Mouse (Mus musculus): Measurements from ENCODE around the gene Dlx3. TPM values are rescaled to one million over a fixed set of nuclear protein-coding genes. Genes with fewer than 3 reads are reported as not detected.
A peak's percentile ranks its signal among the peaks of the same experiment; 100 is the strongest.

Gene Dlx3
- polyA plus RNA-seq (2016; fragmentation: Nextera tagmentation; extraction: Ambion mirVana) = 20.2 and 21.8 TPM in 2 replicates

DNA sequence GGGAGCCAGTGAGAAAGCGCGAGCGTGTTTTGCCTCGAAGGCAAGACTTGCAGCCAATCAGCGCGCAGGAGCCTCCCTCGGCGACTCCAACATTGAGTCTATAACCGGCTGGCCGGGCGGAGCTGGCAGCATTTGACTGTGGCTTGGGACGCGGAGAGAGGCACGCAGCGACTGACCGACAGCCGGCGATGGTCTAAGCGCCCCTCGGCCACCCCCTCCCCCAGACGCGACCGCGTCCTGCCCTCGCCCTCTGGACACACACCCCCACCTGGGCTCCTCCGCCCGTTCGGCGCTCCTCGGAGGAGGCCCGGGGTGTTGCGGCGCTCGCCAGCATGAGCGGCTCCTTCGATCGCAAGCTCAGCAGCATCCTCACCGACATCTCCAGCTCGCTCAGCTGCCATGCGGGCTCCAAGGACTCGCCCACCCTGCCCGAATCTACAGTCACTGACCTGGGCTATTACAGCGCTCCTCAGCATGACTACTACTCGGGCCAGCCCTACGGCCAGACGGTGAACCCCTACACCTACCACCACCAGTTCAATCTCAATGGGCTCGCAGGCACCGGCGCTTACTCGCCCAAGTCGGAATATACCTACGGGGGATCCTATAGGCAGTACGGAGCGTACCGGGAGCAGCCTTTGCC lies at the start of gene Dlx3:
Gene Dlx3, plus strand, starts transcription at position 130 of the 643 bp plus-strand sequence.
- Histone ChIP-seq H3K9ac (peak within 1 kb of the TSS; percentile 73), H3K9me3 (no peaks in the 10 kb centered on the region), H3K4me1 (peaks cover 17% of the 10 kb centered on the region), H3K4me2 (replicated peaks) (peak within 1 kb of the TSS; percentile 73), H3K27me3 (peaks cover 71% of the 10 kb centered on the region), H3K27ac (peak within 1 kb of the TSS; percentile 41; the same call in 1 of the 2 replicates), H3K4me3 (peak within 1 kb of the TSS; percentile 53), H3K36me3 (no peaks in the 10 kb centered on the region; the same call in 1 of the 2 replicates)
- ATAC-seq (ENCODE audit: insufficient number of reproducible peaks, insufficient read depth, low FRiP score, low TSS enrichment) = peak; percentile 30; the same call in 1 of the 2 replicates
- WGBS = under 1% methylated on average over 55 of the region's 55 CpGs

DNA sequence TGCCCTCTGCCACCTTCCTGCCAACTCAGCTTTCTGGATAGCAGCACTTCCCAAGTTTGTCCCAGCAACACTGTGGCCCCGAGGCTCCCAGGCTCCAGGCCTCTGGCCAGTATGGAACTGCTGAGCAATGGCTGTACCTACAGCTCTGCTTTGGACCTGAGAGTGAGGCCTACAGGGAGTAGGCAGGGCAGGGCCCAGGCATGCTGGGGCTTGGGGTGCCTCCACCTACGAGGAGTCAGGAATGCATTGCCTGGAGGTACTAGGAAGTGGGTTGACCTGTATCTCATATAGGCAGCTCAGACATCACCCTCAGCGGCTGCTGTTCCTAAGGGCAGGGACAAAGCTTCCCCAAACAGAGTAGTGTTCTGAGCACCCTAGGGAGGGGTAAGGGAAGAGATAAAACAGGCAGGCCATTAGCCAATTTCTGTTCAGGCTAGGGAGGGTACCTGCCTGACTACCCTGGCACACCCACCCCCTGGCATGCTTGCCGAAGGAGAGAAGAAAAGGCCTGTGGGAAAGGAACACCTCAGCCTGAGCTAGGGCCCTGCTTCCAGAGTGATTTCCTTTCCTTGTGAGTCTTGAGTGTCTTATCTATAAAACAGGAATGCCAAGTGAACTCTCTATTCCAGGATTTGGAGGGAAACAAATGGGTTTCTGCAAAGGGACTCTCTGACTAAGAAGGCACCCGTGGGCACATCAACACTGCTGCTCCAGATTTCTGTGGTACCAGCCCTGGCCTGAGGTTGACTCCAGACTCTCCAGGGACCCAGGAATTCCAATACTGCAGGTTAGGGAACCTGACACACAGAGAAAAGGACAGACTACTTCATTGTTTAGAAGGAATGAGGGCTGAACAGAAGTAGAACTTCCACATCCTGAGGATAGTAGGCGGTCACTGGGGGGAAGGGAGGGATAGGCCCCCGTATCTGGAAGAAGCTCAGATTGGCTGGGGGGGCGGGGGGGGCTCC lies 49.5 kb upstream of the Dlx3 start:
- H3K27ac ChIP-seq = no peak overlapping the region; the same call in 1 of the 2 replicates
- H3K4me2 ChIP-seq (replicated peaks) = no peak overlapping the region
- no peak overlapping the region for H3K9ac ChIP-seq
- peaks cover 10% of the 10 kb centered on the region for H3K4me1 ChIP-seq
- no peaks in the 10 kb centered on the region for H3K36me3 ChIP-seq
- H3K9me3 ChIP-seq = no peaks in the 10 kb centered on the region
- H3K4me3 ChIP-seq = no peak overlapping the region
- peaks cover 14% of the 10 kb centered on the region for H3K27me3 ChIP-seq
- no peak for ATAC-seq (ENCODE audit: insufficient number of reproducible peaks, insufficient read depth, low FRiP score, low TSS enrichment)
- WGBS = 57% methylated on average over 8 of the region's 8 CpGs

DNA sequence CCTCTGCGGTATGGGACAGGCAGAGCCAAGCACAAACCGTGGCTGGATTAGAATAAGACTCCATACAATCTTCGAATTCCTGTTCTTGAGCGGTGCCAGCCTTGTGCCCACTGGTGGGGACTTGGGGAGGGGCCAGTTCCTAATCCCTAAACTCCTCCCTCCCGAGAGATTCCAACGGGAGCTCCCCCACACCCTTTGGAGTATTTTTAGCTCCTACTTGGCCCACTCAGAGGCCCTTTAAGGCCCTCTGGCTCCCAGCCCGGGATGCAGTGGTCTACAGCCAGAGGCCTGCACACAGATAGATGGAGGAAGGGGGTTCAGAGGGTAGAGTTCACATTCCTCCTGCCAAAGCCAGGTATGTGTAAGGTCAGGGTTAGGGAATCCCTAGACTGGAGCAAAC lies 48.7 kb upstream of the Dlx3 start:
- WGBS = 57% methylated on average over 7 of the region's 7 CpGs
- ATAC-seq (ENCODE audit: insufficient number of reproducible peaks, insufficient read depth, low FRiP score, low TSS enrichment) = no peak
- H3K36me3 ChIP-seq = no peaks in the 10 kb centered on the region
- H3K9me3 ChIP-seq = no peaks in the 10 kb centered on the region
- no peak overlapping the region for H3K9ac ChIP-seq
- H3K4me1 ChIP-seq = peaks cover 19% of the 10 kb centered on the region
- no peak overlapping the region for H3K4me3 ChIP-seq
- no peak overlapping the region for H3K27ac ChIP-seq
- H3K27me3 ChIP-seq = peaks cover 23% of the 10 kb centered on the region
- no peak overlapping the region for H3K4me2 ChIP-seq (replicated peaks)

DNA sequence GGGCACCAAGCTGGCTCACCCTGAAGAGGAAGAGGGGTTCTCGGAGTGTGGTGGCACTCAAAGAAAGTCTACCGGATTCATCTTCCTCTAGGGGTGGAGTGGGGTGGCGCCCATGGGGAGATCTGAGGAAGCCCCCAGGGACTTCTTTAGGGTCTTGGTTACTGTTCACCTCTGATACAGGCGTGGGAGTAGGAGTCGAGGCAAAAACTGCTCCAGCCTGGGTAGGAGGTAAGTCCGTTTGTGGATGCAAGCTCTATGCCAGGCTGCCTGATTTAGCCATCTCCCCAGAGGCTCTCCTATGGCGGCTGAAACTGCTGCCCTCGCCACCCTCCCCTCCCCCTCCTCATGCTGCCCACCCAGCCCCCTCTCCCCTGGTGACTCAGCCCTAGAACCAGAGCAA lies 47.8 kb upstream of the Dlx3 start:
- Histone ChIP-seq H3K9me3 (no peaks in the 10 kb centered on the region), H3K27me3 (peaks cover 31% of the 10 kb centered on the region), H3K4me3 (no peak overlapping the region), H3K36me3 (no peaks in the 10 kb centered on the region), H3K9ac (no peak overlapping the region), H3K4me1 (peaks cover 20% of the 10 kb centered on the region), H3K27ac (no peak overlapping the region), H3K4me2 (replicated peaks) (no peak overlapping the region)
- no peak for ATAC-seq (ENCODE audit: insufficient number of reproducible peaks, insufficient read depth, low FRiP score, low TSS enrichment)
- WGBS = 71% methylated on average over 7 of the region's 8 CpGs

DNA sequence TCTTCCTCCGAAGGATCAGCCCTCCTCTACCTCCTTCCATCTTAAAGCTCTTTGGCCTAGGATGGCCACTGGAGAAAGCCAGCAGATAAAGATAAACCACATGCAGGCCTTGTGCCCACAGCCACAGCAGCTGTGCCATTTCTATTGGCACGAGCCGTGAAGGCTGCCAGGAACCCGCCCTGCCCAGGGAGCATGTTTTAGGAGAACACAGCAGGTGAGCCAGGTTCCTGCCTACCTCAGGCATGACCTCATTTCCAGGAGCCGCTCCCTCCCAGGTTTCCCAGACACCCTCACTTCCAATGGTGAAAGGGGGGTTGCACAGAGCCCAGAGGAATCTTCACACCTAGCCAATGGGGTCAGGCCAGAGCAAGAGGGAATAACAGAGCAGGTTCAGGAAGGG lies 47.1 kb upstream of the Dlx3 start:
- 73% methylated on average over 5 of the region's 5 CpGs for WGBS
- Histone ChIP-seq H3K4me2 (replicated peaks) (no peak overlapping the region), H3K4me1 (peaks cover 27% of the 10 kb centered on the region), H3K9me3 (no peaks in the 10 kb centered on the region), H3K27ac (no peak overlapping the region), H3K27me3 (peaks cover 36% of the 10 kb centered on the region), H3K36me3 (no peaks in the 10 kb centered on the region), H3K4me3 (no peak overlapping the region), H3K9ac (no peak overlapping the region)
- no peak for ATAC-seq (ENCODE audit: insufficient number of reproducible peaks, insufficient read depth, low FRiP score, low TSS enrichment)

DNA sequence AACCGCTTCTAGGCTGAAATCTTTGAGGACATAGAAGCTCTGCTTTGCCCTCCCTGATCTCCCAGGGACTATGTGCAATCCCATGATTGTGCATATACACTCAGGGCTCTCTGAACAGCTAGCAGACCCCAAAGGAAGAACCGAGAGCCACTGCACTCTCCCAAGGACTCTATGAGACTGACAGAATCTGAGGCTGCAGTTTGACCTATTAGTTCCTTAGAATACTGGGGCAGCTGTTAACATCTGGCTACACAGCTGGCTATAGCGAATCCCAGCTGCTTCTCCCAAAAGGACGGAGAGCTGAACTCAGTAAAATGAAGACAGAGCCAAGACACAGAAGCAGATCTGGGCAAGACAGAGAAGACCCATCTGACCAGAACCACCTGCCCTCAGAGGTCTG lies 46.1 kb upstream of the Dlx3 start:
- H3K4me1 ChIP-seq = peaks cover 30% of the 10 kb centered on the region
- ATAC-seq (ENCODE audit: insufficient number of reproducible peaks, insufficient read depth, low FRiP score, low TSS enrichment) = no peak
- H3K27me3 ChIP-seq = peaks cover 38% of the 10 kb centered on the region
- no peak overlapping the region for H3K9ac ChIP-seq
- no peaks in the 10 kb centered on the region for H3K36me3 ChIP-seq
- 65% methylated on average over 4 of the region's 4 CpGs for WGBS
- H3K4me2 ChIP-seq (replicated peaks) = no peak overlapping the region
- no peak overlapping the region for H3K27ac ChIP-seq
- H3K4me3 ChIP-seq = no peak overlapping the region
- H3K9me3 ChIP-seq = no peaks in the 10 kb centered on the region

DNA sequence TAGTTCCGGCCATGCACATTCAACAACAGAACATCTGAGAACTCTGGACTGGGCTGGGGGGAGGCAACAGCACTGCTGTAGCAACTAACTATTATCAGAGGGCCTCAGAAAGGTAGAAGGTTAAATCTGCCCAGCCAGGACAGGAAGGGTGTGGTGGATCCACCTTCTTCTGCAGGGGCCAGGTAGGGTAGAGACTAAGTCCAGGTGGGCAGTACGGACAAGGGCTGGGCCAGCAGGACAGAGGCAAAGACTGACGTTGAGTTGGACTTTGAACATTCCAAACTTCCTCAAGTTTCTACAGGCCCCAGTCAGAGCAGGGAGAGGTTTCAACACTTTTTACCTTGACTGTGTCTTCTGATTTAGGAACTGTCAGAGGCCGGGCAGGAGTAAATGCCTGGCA lies 45.2 kb upstream of the Dlx3 start:
- H3K9ac ChIP-seq = no peak overlapping the region
- peak overlapping the region; percentile 95 for H3K4me2 ChIP-seq (replicated peaks)
- WGBS = 72% methylated on average over 4 of the region's 4 CpGs
- H3K4me3 ChIP-seq = peak overlapping the region; percentile 56; the same call in 1 of the 2 replicates
- H3K4me1 ChIP-seq = peaks cover 35% of the 10 kb centered on the region
- no peaks in the 10 kb centered on the region for H3K36me3 ChIP-seq
- H3K27me3 ChIP-seq = peaks cover 40% of the 10 kb centered on the region
- no peak overlapping the region for H3K27ac ChIP-seq
- ATAC-seq (ENCODE audit: insufficient number of reproducible peaks, insufficient read depth, low FRiP score, low TSS enrichment) = no peak
- no peaks in the 10 kb centered on the region for H3K9me3 ChIP-seq

DNA sequence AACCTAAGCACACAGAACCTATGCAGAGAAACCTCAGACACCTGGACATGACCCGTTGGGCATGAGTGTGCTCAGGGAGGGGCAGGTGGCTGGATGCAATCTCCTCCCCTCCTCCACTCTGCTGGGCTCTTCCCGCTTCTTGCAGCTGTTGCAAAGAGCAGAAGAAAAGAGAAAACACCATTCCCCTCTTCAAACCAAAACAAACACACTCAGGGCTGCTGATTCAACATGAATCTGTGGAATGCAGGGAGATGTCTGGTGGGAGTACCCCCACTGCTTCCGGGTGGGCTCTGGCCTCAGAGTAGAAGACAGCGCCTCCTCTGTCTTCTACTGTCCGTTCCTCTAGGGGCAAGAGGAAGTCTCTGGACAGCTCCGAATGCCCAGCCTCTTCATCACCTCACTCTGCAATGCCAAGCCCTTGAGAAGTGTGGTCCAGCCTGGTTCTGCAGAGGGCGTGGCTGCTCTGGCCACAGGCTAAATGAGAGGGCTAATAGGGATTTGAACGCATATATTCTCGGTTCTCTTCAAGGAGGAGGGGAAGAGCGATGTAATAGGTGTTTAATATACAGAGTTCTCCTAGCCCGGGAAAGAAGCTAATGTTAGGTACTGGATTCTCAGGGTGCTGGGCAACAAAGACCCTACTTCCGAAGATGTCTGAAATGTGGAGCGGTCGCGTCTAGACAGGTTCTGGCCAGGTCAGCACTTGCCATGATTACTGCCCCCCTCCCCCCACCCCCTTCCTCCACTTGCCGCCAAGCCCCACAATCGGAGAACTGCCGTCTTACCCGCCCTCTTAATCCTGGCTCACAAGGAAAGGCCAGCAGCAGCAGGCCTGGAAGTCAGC lies 44.5 kb upstream of the Dlx3 start:
- H3K4me2 ChIP-seq (replicated peaks) = peak overlapping the region; percentile 95
- peaks cover 40% of the 10 kb centered on the region for H3K4me1 ChIP-seq
- H3K4me3 ChIP-seq = peak overlapping the region; percentile 56
- peaks cover 44% of the 10 kb centered on the region for H3K27me3 ChIP-seq
- ATAC-seq (ENCODE audit: insufficient number of reproducible peaks, insufficient read depth, low FRiP score, low TSS enrichment) = no peak
- no peaks in the 10 kb centered on the region for H3K36me3 ChIP-seq
- no peaks in the 10 kb centered on the region for H3K9me3 ChIP-seq
- peak overlapping the region; percentile 56; the same call in 1 of the 2 replicates for H3K9ac ChIP-seq
- peak overlapping the region; percentile 42 for H3K27ac ChIP-seq
- WGBS = 4% methylated on average over 19 of the region's 19 CpGs

DNA sequence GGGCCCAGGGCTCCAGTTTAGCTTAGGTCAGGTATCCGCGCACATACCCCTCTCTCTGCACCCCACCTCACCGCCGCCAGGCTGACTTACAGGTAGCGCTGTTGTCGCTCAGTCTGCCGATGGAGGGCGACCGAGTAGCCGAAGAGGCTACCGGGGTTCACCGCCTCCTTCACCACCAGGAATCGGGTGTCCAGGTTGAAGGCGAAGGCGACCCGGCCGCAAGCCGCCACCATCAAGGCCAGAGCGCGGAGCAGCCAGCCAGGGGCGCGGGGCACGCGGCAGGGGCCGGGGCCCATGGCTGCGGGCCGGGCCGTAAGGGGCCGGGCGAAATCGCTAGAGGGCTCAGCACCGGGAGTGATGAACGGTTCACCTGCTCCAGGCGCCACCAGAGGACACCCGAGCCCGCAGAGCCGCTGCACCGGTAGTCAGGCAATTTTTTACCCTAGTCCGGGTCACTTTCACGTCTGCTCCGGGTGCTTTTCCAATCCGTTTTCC lies 43.8 kb upstream of the Dlx3 start:
- no peaks in the 10 kb centered on the region for H3K36me3 ChIP-seq
- H3K27me3 ChIP-seq = peaks cover 44% of the 10 kb centered on the region
- 2% methylated on average over 42 of the region's 42 CpGs for WGBS
- peak overlapping the region; percentile 56 for H3K9ac ChIP-seq
- H3K4me2 ChIP-seq (replicated peaks) = peak overlapping the region; percentile 95
- H3K27ac ChIP-seq = peak overlapping the region; percentile 37; the same call in 1 of the 2 replicates
- peak overlapping the region; percentile 56 for H3K4me3 ChIP-seq
- no peaks in the 10 kb centered on the region for H3K9me3 ChIP-seq
- peak; percentile 54 for ATAC-seq (ENCODE audit: insufficient number of reproducible peaks, insufficient read depth, low FRiP score, low TSS enrichment)
- peaks cover 40% of the 10 kb centered on the region for H3K4me1 ChIP-seq

DNA sequence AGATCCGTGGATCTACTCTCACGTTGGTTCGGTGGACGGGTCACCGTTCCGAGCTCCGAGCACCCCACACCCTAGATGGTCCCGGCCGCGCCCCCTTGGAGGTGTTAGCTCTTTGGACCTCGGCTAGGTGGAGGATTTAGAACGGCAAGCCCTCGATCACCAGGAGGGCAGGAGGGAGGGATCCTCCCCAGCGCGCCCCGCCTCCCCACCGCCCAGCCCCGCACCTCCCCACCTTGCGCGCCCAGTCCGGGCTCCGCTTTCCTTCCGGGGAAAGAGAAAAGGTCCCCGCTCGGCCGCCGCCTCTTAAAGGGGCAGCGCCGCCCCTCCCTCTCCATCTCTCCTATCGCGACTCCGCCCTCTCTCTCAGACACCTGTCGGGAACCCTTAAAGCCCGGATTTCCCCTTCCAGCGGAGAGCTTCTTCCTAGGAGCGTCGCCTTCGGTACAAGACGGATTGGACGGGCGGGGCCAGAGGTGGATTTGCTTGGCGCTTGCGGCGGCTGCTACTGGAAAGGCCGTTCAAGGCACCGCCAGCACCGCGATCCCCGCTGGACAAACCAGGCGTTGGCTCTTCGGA lies 43.3 kb upstream of the Dlx3 start, which contains the start of gene Itga3:
Gene Itga3, minus strand, starts transcription at position 266 of the 576 bp plus-strand sequence.
- peak within 1 kb of the TSS; percentile 95 for H3K4me2 ChIP-seq (replicated peaks)
- H3K4me3 ChIP-seq = peak within 1 kb of the TSS; percentile 56
- H3K36me3 ChIP-seq = no peaks in the 10 kb centered on the region
- H3K9me3 ChIP-seq = no peaks in the 10 kb centered on the region
- peak; percentile 73 for ATAC-seq (ENCODE audit: insufficient number of reproducible peaks, insufficient read depth, low FRiP score, low TSS enrichment)
- H3K27ac ChIP-seq = peak within 1 kb of the TSS; percentile 37; the same call in 1 of the 2 replicates
- H3K27me3 ChIP-seq = peaks cover 44% of the 10 kb centered on the region
- 1% methylated on average over 47 of the region's 51 CpGs for WGBS
- peak within 1 kb of the TSS; percentile 56 for H3K9ac ChIP-seq
- peaks cover 38% of the 10 kb centered on the region for H3K4me1 ChIP-seq
